Mouse (Mus musculus): ENCODE measurements at regions not wholly inside any gene's neighbourhood (a gene's known extent, or its start where the extent isn't known, plus 50 kb on each side); places are given as distances from the start of the nearest gene placed in this dataset.

DNA sequence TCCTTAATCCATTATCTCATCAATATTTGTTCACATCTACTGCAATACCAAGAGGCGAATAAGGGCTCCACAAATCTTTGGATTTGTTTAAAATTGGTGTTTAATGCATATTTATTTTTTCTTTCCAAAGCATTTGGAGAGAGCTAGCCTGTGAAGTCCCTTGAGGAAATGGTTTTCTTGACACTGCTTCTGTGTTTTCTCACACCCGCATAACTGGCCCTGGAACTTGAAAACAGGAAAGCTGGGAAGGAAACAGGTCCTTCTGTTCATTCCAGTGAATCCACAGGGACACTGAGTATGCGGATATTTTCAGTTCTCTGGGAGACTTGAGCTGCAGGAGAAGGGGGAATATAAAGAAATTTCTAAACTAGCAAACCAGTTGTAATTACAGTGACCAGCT is 413.6 kb downstream of the Hdgfl1 start:
- TF ChIP-seq EP300 (IDR thresholded peaks at IDR 0.05; ENCODE audit: low read depth) (0 out of 2 replicates have a peak, but pooled peaks have one; percentile 29), CTCF (IDR thresholded peaks at IDR 0.05; ENCODE audit: low read depth) (no peak)

Measured in heart, postnatal 0 days (tissue).